ENCODE assay signal across 33 mouse cellular contexts in genomic region chr7:45190186-45190585, GRCm38 (mm10). TPM values are rescaled to one million over a fixed set of nuclear protein-coding genes. Genes with fewer than 3 reads are reported as not detected.
DNase-seq lines count a peak whose midpoint lies in the region; ATAC-seq and TF ChIP-seq lines count a peak whose summit lies in the region.
"Had no signal": no experiment of that assay in that cellular context is flagged by ENCODE, and none has a peak within 500 bp of the region (broad histone marks: within the 10 kb centered on the region; RNA-seq: fewer than 3 reads in every experiment).

No protein-coding gene starts in this region.

- WGBS in cerebellum, adult 2 months, result 86% methylated on average over 6 of the region's 6 CpGs

- ATAC-seq in erythroid progenitor cell, adult 5-6 weeks (replicated peaks; ENCODE audit: low FRiP score, poor library complexity, severe bottlenecking), result 0 out of 2 replicates have a peak, but pooled peaks have one; percentile 12
- ATAC-seq: forebrain, embryonic 14.5 days; forebrain, postnatal 0 days; hindbrain, postnatal 0 days; inflammation-experienced regulatory T-cells, adult 6 months; intestine, embryonic 16.5 days; Patski had no signal

- no peak for TF ChIP-seq CTCF in cerebellum, adult 2 months (IDR thresholded peaks at IDR 0.05; ENCODE audit: borderline replicate concordance, insufficient read depth, low read depth, low read length)

- 0 out of 2 replicates have a peak overlapping the region, but pooled peaks have one; percentile 34 for H3K27ac ChIP-seq in cerebellum, adult 2 months (ENCODE audit: insufficient read depth, low read length)
- H3K27ac ChIP-seq: embryonic facial prominence, embryonic 12.5 days; embryonic facial prominence, embryonic 15.5 days; heart, embryonic 15.5 days; hindbrain, embryonic 10.5 days; hindbrain, embryonic 13.5 days; hindbrain, postnatal 0 days had no signal

- TF ChIP-seq POLR2A in cerebellum, adult 2 months (IDR thresholded peaks at IDR 0.05; ENCODE audit: borderline replicate concordance, insufficient read depth, low read length), result no peak

- no peak overlapping the region for H3K4me3 ChIP-seq in cerebellum, adult 2 months (replicated peaks; ENCODE audit: insufficient read depth, low read depth, low read length)
- H3K4me3 ChIP-seq: embryonic facial prominence, embryonic 12.5 days; embryonic facial prominence, embryonic 15.5 days; erythroblast, embryonic 14.5 days; gastrocnemius, adult 2 months; heart, embryonic 12.5 days; heart, embryonic 15.5 days; hindbrain, embryonic 10.5 days; hindbrain, embryonic 13.5 days had no signal

- DNase-seq in cerebellum, adult 2 months, result no peak
- no peak for DNase-seq in cerebellum, postnatal 36 days
- DNase-seq in NIH3T3 (ENCODE audit: low read depth), result peak; percentile 35
- DNase-seq in urinary bladder, adult 2 months (ENCODE audit: low spot score), result no peak
- DNase-seq in lung, postnatal 10 days, result no peak
- DNase-seq in heart, adult 11 months, result no peak
- DNase-seq: adrenal gland, postnatal 14 days; cerebellum, adult 9-10 months; forebrain, postnatal 0 days; gastrocnemius, adult 2 months; heart, adult 18-20 months; heart, postnatal 10 days; heart, postnatal 36 days had no signal

- H3K27me3 ChIP-seq in cerebellum, adult 2 months (ENCODE audit: control insufficient read depth, insufficient read depth, low read length), result no peaks in the 10 kb centered on the region

- H3K4me1 ChIP-seq in cerebellum, adult 2 months (ENCODE audit: control insufficient read depth, insufficient read depth, low read length), result peaks cover 63% of the 10 kb centered on the region

RNA-seq across cellular contexts. Expression of gene Pth2, which starts 9.4 kb away (rescaled TPM):
- not detected in 2 replicates for polyA plus RNA-seq in cerebellum, adult 2 months (2012; rRNA removed)
- not detected in 2 replicates for total RNA-seq in erythroid progenitor cell, adult 5-6 weeks (2015; ENCODE audit: low replicate concordance)
- total RNA-seq in erythroid progenitor cell, adult 5-6 weeks (2017; ENCODE audit: low replicate concordance), result not detected in 2 replicates
- polyA plus RNA-seq in urinary bladder, adult 2 months (2012; rRNA removed), result not detected in 2 replicates
- total RNA-seq: adrenal gland, adult 18-20 months; adrenal gland, postnatal 14 days; adrenal gland, postnatal 4 days; common myeloid progenitor, adult 5-6 weeks; forebrain, postnatal 0 days; G1E; gastrocnemius, adult 2 months; gastrocnemius, postnatal 14 days; gastrocnemius, postnatal 4 days; heart, adult 18-20 months; heart, postnatal 10 days; heart, postnatal 36 days; hindbrain, postnatal 0 days had no signal
- polyA plus RNA-seq: embryonic facial prominence, embryonic 12.5 days; embryonic facial prominence, embryonic 15.5 days; erythroblast, embryonic 14.5 days; forebrain, embryonic 11.5 days; forebrain, embryonic 14.5 days; G1E; heart, embryonic 15.5 days; hindbrain, embryonic 10.5 days; inflammation-experienced regulatory T-cells, adult 6 months; intestine, embryonic 16.5 days; Patski had no signal

RNA-seq across cellular contexts. Expression of gene Gfy, which starts 10.8 kb away (rescaled TPM):
- 0.54 and 0.57 TPM in 2 replicates for polyA plus RNA-seq in cerebellum, adult 2 months (2012; rRNA removed)
- total RNA-seq in erythroid progenitor cell, adult 5-6 weeks (2015; ENCODE audit: low replicate concordance), result not detected in 2 replicates
- not detected in 2 replicates for total RNA-seq in erythroid progenitor cell, adult 5-6 weeks (2017; ENCODE audit: low replicate concordance)
- polyA plus RNA-seq in urinary bladder, adult 2 months (2012; rRNA removed), result 0.03 TPM in 1 of 2 replicates, not detected in the other
- total RNA-seq: adrenal gland, adult 18-20 months; adrenal gland, postnatal 14 days; adrenal gland, postnatal 4 days; common myeloid progenitor, adult 5-6 weeks; forebrain, postnatal 0 days; gastrocnemius, adult 2 months; heart, adult 18-20 months; heart, postnatal 10 days; heart, postnatal 36 days; hindbrain, postnatal 0 days had no signal
- polyA plus RNA-seq: erythroblast, embryonic 14.5 days; forebrain, embryonic 14.5 days; forebrain, postnatal 0 days; G1E; heart, embryonic 12.5 days; heart, embryonic 15.5 days; hindbrain, embryonic 10.5 days; hindbrain, embryonic 13.5 days; hindbrain, postnatal 0 days; inflammation-experienced regulatory T-cells, adult 6 months; intestine, embryonic 16.5 days; Patski had no signal

RNA-seq across cellular contexts. Expression of gene Ccdc155, which starts 14.5 kb away (rescaled TPM):
- polyA plus RNA-seq in cerebellum, adult 2 months (2012; rRNA removed), result 1.9 and 2.4 TPM in 2 replicates
- total RNA-seq in erythroid progenitor cell, adult 5-6 weeks (2015; ENCODE audit: low replicate concordance), result not detected in 2 replicates
- not detected in 2 replicates for total RNA-seq in erythroid progenitor cell, adult 5-6 weeks (2017; ENCODE audit: low replicate concordance)
- polyA plus RNA-seq in urinary bladder, adult 2 months (2012; rRNA removed), result 0.12 and 0.15 TPM in 2 replicates
- total RNA-seq: G1E; gastrocnemius, adult 2 months; heart, postnatal 10 days; heart, postnatal 36 days had no signal
- polyA plus RNA-seq: G1E had no signal

RNA-seq across cellular contexts. Expression of gene Dkkl1, which starts 21.8 kb away (rescaled TPM):
- 0.36 and 0.51 TPM in 2 replicates for polyA plus RNA-seq in cerebellum, adult 2 months (2012; rRNA removed)
- total RNA-seq in erythroid progenitor cell, adult 5-6 weeks (2015; ENCODE audit: low replicate concordance), result 6.3 and 8.6 TPM in 2 replicates
- total RNA-seq in erythroid progenitor cell, adult 5-6 weeks (2017; ENCODE audit: low replicate concordance), result 0.77 TPM in 1 of 2 replicates, not detected in the other
- polyA plus RNA-seq in urinary bladder, adult 2 months (2012; rRNA removed), result 5.1 and 7.5 TPM in 2 replicates
- total RNA-seq: adrenal gland, adult 18-20 months; adrenal gland, postnatal 14 days; gastrocnemius, adult 2 months; gastrocnemius, postnatal 14 days; gastrocnemius, postnatal 4 days; heart, adult 18-20 months; heart, postnatal 10 days; heart, postnatal 36 days had no signal
- polyA plus RNA-seq: G1E, Patski had no signal

RNA-seq across cellular contexts. Expression of gene Tead2, which starts 25.4 kb away (rescaled TPM):
- 4.7 and 5.0 TPM in 2 replicates for polyA plus RNA-seq in cerebellum, adult 2 months (2012; rRNA removed)
- not detected in 2 replicates for total RNA-seq in erythroid progenitor cell, adult 5-6 weeks (2015; ENCODE audit: low replicate concordance)
- total RNA-seq in erythroid progenitor cell, adult 5-6 weeks (2017; ENCODE audit: low replicate concordance), result not detected in 2 replicates
- polyA plus RNA-seq in urinary bladder, adult 2 months (2012; rRNA removed), result 29.1 and 29.2 TPM in 2 replicates
- polyA plus RNA-seq: G1E had no signal
